Comparison of ENCODE assay signal across 15 mouse cellular contexts in genomic region chr8:66033651-66034050, GRCm38 (mm10).
"Had no signal": no experiment of that assay in that cellular context is flagged by ENCODE, and none has a peak within 500 bp of the region (broad histone marks: within the 10 kb centered on the region; RNA-seq: fewer than 3 reads in every experiment).

No protein-coding gene starts in this region.

- H3K9me3 ChIP-seq: intestine, embryonic 15.5 days; limb, embryonic 12.5 days; neural tube, embryonic 15.5 days had no signal

- DNase-seq: kidney, adult 2 months; kidney, postnatal 25 days; layer of hippocampus, adult 9-11 months; liver; lung, adult 18-20 months; right cerebral cortex, postnatal 4 days; spleen, adult 18-20 months; thymus, adult 2 months; thymus, postnatal 25 days had no signal

- H3K27ac ChIP-seq: intestine, embryonic 15.5 days; limb, embryonic 12.5 days; liver, embryonic 14.5 days; midbrain, embryonic 13.5 days; neural tube, embryonic 15.5 days had no signal

- H3K4me3 ChIP-seq: intestine, embryonic 15.5 days; limb, embryonic 12.5 days; midbrain, embryonic 13.5 days; myocyte; neural tube, embryonic 15.5 days had no signal

- ATAC-seq: intestine, embryonic 15.5 days; midbrain, embryonic 13.5 days had no signal

- H3K4me1 ChIP-seq: intestine, embryonic 15.5 days; limb, embryonic 12.5 days; midbrain, embryonic 13.5 days; neural tube, embryonic 15.5 days had no signal

- H3K27me3 ChIP-seq: intestine, embryonic 15.5 days; limb, embryonic 12.5 days; midbrain, embryonic 13.5 days; neural tube, embryonic 15.5 days had no signal

- H3K4me2 ChIP-seq: intestine, embryonic 15.5 days; limb, embryonic 12.5 days; midbrain, embryonic 13.5 days; neural tube, embryonic 15.5 days had no signal

- H3K36me3 ChIP-seq: intestine, embryonic 15.5 days; limb, embryonic 12.5 days; midbrain, embryonic 13.5 days; neural tube, embryonic 15.5 days had no signal

- H3K9ac ChIP-seq: intestine, embryonic 15.5 days; limb, embryonic 12.5 days; liver, embryonic 14.5 days; midbrain, embryonic 13.5 days; neural tube, embryonic 15.5 days had no signal
